In the genomic region with DNA sequence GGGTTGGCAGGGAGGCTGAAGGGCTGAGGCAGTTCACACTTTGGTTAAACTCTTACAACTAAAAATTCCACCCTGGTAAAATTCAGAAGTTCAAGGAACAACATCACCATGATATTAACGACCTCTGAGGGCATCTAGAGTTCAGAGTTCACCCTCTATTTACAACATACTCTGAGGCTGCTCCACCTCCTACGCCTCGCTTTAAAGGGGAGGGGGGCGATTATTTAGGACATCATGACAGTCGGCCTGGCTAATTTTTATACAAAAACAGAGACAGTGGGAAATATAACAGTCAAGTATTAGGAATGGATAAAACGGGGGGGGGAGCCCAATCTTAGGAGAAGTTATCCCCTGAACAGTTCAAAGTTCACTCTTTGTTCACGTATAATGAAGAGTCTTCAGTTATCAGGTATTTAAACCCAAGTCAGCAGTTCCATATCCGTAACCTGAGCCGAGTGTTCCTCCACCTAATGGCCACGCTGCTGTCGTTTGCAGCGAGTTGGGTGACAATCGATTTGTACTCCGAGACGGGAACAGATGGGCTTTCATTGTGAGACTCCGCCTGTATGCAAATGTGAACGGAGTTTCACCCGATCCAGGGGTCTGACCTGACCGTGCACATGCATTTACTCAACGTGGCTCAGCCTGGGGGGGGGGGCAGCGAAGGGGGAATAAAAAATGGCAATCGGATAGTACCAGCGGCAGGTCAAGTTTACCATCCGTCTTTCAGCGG, we compare ENCODE assay signal across 8 mouse cellular contexts.
DNase-seq lines count a peak whose midpoint lies in the region; ATAC-seq and TF ChIP-seq lines count a peak whose summit lies in the region.

No protein-coding gene starts in this region.

- H3K4me1 ChIP-seq in lung, embryonic 15.5 days: peaks cover 21% of the 10 kb centered on the region
- peaks cover 46% of the 10 kb centered on the region for H3K4me1 ChIP-seq in hindbrain, embryonic 12.5 days
- 0 out of 4 replicates have a peak, but pooled peaks cover 0 to 5% of the 10 kb centered on the region in 2 experiments for H3K4me1 ChIP-seq in liver, embryonic 14.5 days (replicated peaks; ENCODE audit: control insufficient read depth in 2 of 2, insufficient read depth in 2 of 2, low read length in 1 of 2)
- H3K4me1 ChIP-seq in stomach, postnatal 0 days (replicated peaks; ENCODE audit: control insufficient read depth, insufficient read depth): no peaks in the 10 kb centered on the region

- H3K9ac ChIP-seq in lung, embryonic 15.5 days: no peak overlapping the region
- H3K9ac ChIP-seq in hindbrain, embryonic 12.5 days: no peak overlapping the region
- H3K9ac ChIP-seq in liver, embryonic 14.5 days (replicated peaks): no peak overlapping the region
- no peak overlapping the region for H3K9ac ChIP-seq in stomach, postnatal 0 days (ENCODE audit: low read length)

- WGBS in lung, embryonic 15.5 days: 5% methylated on average over 25 of the region's 25 CpGs
- WGBS in hindbrain, embryonic 12.5 days: 11% methylated on average over 25 of the region's 25 CpGs
- 30% methylated on average over 25 of the region's 25 CpGs for WGBS in liver, embryonic 14.5 days (ENCODE audit: insufficient replicate concordance)
- 10% methylated on average over 25 of the region's 25 CpGs for WGBS in stomach, postnatal 0 days

- TF ChIP-seq EP300 in liver, embryonic 14.5 days (IDR thresholded peaks at IDR 0.05; ENCODE audit: low read depth): no peak
- TF ChIP-seq EP300 in stomach, postnatal 0 days (optimal IDR thresholded peaks at IDR 0.05): no peak

- no peak for TF ChIP-seq CTCF in liver, embryonic 14.5 days (IDR thresholded peaks at IDR 0.05; ENCODE audit: low read depth)
- no peak for TF ChIP-seq CTCF in stomach, postnatal 0 days (IDR thresholded peaks at IDR 0.05; ENCODE audit: low read depth)

- no peaks in the 10 kb centered on the region for H3K36me3 ChIP-seq in lung, embryonic 15.5 days
- H3K36me3 ChIP-seq in hindbrain, embryonic 12.5 days: no peaks in the 10 kb centered on the region
- H3K36me3 ChIP-seq in liver, embryonic 14.5 days (replicated peaks; ENCODE audit: control insufficient read depth, insufficient read depth, low read depth): no peaks in the 10 kb centered on the region
- H3K36me3 ChIP-seq in stomach, postnatal 0 days (ENCODE audit: control insufficient read depth, insufficient read depth, low read length): no peaks in the 10 kb centered on the region

- no peak overlapping the region; the same call in 1 of the 2 replicates for H3K4me3 ChIP-seq in lung, embryonic 15.5 days
- no peak overlapping the region; the same call in 1 of the 2 replicates for H3K4me3 ChIP-seq in hindbrain, embryonic 12.5 days
- H3K4me3 ChIP-seq in liver, embryonic 14.5 days (ENCODE audit: insufficient read depth in 1 of 2, low read depth in 2 of 2, low read length in 2 of 2): 0 out of 4 replicates have a peak overlapping the region, but pooled peaks of 1 of the 2 experiments have one; percentile 9
- 0 out of 2 replicates have a peak overlapping the region, but pooled peaks have one; percentile 3 for H3K4me3 ChIP-seq in stomach, postnatal 0 days (ENCODE audit: low read depth, low read length)

- no peak overlapping the region for H3K27ac ChIP-seq in lung, embryonic 15.5 days
- H3K27ac ChIP-seq in hindbrain, embryonic 12.5 days: peak overlapping the region; percentile 62
- H3K27ac ChIP-seq in liver, embryonic 14.5 days: no peak overlapping the region
- H3K27ac ChIP-seq in stomach, postnatal 0 days (replicated peaks): no peak overlapping the region

- no peak for ATAC-seq in lung, embryonic 15.5 days (ENCODE audit: borderline replicate concordance, extremely low read depth, low FRiP score, low TSS enrichment)
- ATAC-seq in hindbrain, embryonic 12.5 days (ENCODE audit: low FRiP score): peak; percentile 83
- ATAC-seq in liver, embryonic 14.5 days (ENCODE audit: insufficient read depth): no peak
- no peak for ATAC-seq in stomach, postnatal 0 days (ENCODE audit: low FRiP score, low TSS enrichment)

- H3K4me2 ChIP-seq in lung, embryonic 15.5 days: peak overlapping the region; percentile 48
- H3K4me2 ChIP-seq in hindbrain, embryonic 12.5 days (replicated peaks): peak overlapping the region; percentile 46
- peak overlapping the region; percentile 41 for H3K4me2 ChIP-seq in liver, embryonic 14.5 days (ENCODE audit: low read depth)
- H3K4me2 ChIP-seq in stomach, postnatal 0 days (replicated peaks; ENCODE audit: low read depth): peak overlapping the region; percentile 27

- no peaks in the 10 kb centered on the region for H3K9me3 ChIP-seq in lung, embryonic 15.5 days
- H3K9me3 ChIP-seq in hindbrain, embryonic 12.5 days (replicated peaks): no peaks in the 10 kb centered on the region
- no peaks in the 10 kb centered on the region for H3K9me3 ChIP-seq in liver, embryonic 14.5 days (ENCODE audit: control insufficient read depth, low read length)
- H3K9me3 ChIP-seq in stomach, postnatal 0 days (ENCODE audit: control insufficient read depth, low read length): no peaks in the 10 kb centered on the region

- no peaks in the 10 kb centered on the region for H3K27me3 ChIP-seq in lung, embryonic 15.5 days
- no peaks in the 10 kb centered on the region for H3K27me3 ChIP-seq in hindbrain, embryonic 12.5 days
- no peaks in the 10 kb centered on the region for H3K27me3 ChIP-seq in liver, embryonic 14.5 days (ENCODE audit: control insufficient read depth, insufficient read depth, low read length)
- H3K27me3 ChIP-seq in stomach, postnatal 0 days (ENCODE audit: control insufficient read depth, insufficient read depth, low read length): no peaks in the 10 kb centered on the region

- DNase-seq in lung, postnatal 4 days: no peak
- DNase-seq in liver, embryonic 14.5 days (ENCODE audit: low read depth in 3 of 3, low spot score in 3 of 3): no peak
- DNase-seq in stomach, postnatal 0 days (ENCODE audit: low spot score): no peak
- no peak for DNase-seq in thymus, postnatal 10 days (ENCODE audit: low spot score in 2 of 2)
- DNase-seq in thymus, postnatal 0 days (ENCODE audit: low spot score): no peak
- no peak for DNase-seq in frontal cortex, postnatal 25 days (ENCODE audit: low spot score in 2 of 2)
